Mouse (Mus musculus): Measurements from ENCODE around the gene Apopt1. TPM values are rescaled to one million over a fixed set of nuclear protein-coding genes. Genes with fewer than 3 reads are reported as not detected.

Apopt1 gene
- polyA plus RNA-seq, 1 experiment from 2014 or later, result 50.0 TPM

GRCm38 (mm10) chr12:111769816-111770577 is 56.9 kb downstream of the Apopt1 start:
- no peak overlapping the region for H3K9ac ChIP-seq (ENCODE audit: low read depth, low read length)
- 61% methylated on average over 8 of the region's 9 CpGs for WGBS (ENCODE audit: insufficient replicate concordance)
- peak overlapping the region; percentile 57; the same call in 1 of the 2 replicates for H3K27ac ChIP-seq (ENCODE audit: low read depth, low read length)
- peaks cover 29% of the 10 kb centered on the region for H3K4me1 ChIP-seq (ENCODE audit: control insufficient read depth, insufficient read depth, low read length)
- no peaks in the 10 kb centered on the region for H3K27me3 ChIP-seq (ENCODE audit: control insufficient read depth, insufficient read depth, low read length)
- no peak for ATAC-seq (replicated peaks; ENCODE audit: insufficient number of reproducible peaks, low FRiP score, low TSS enrichment)
- H3K4me3 ChIP-seq (ENCODE audit: low read depth, low read length), result no peak overlapping the region
- no peaks in the 10 kb centered on the region for H3K9me3 ChIP-seq (replicated peaks; ENCODE audit: control insufficient read depth, low read length)
- H3K36me3 ChIP-seq (ENCODE audit: control insufficient read depth, insufficient read depth, low read length), result peaks cover 26% of the 10 kb centered on the region
- H3K4me2 ChIP-seq, result no peak overlapping the region

GRCm38 (mm10) chr12:111770651-111771050 is 57.6 kb downstream of the Apopt1 start:
- no peaks in the 10 kb centered on the region for H3K9me3 ChIP-seq (replicated peaks; ENCODE audit: control insufficient read depth, low read length)
- H3K36me3 ChIP-seq (ENCODE audit: control insufficient read depth, insufficient read depth, low read length), result peaks cover 30% of the 10 kb centered on the region
- no peak; the same call in 1 of the 2 replicates for ATAC-seq (replicated peaks; ENCODE audit: insufficient number of reproducible peaks, low FRiP score, low TSS enrichment)
- H3K4me1 ChIP-seq (ENCODE audit: control insufficient read depth, insufficient read depth, low read length), result peaks cover 27% of the 10 kb centered on the region
- no peak overlapping the region for H3K4me3 ChIP-seq (ENCODE audit: low read depth, low read length)
- no peak overlapping the region for H3K9ac ChIP-seq (ENCODE audit: low read depth, low read length)
- H3K27me3 ChIP-seq (ENCODE audit: control insufficient read depth, insufficient read depth, low read length), result no peaks in the 10 kb centered on the region
- no peak overlapping the region for H3K27ac ChIP-seq (ENCODE audit: low read depth, low read length)
- 83% methylated on average over 10 of the region's 10 CpGs for WGBS (ENCODE audit: insufficient replicate concordance)
- H3K4me2 ChIP-seq, result no peak overlapping the region

DNA sequence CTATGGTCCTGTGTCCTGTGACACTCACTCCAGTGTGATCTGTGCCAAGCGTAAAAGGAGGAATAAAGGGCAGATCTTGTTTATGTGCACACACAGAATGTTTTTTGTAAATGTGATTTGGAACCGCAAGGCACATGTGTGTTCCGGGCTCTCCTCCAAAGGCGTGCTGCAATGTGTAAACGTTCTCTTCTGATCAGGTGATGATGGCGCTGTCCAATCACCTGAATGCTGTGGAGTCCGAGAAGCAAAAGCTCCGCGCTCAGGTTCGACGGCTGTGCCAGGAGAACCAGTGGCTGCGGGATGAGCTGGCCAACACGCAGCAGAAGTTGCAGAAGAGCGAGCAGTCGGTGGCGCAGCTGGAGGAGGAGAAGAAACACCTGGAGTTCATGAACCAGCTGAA is 61.1 kb downstream of the Apopt1 start:
- Histone ChIP-seq H3K27me3 (ENCODE audit: control insufficient read depth, insufficient read depth, low read length) (no peaks in the 10 kb centered on the region), H3K36me3 (ENCODE audit: control insufficient read depth, insufficient read depth, low read length) (peaks cover 49% of the 10 kb centered on the region), H3K4me2 (no peak overlapping the region), H3K4me1 (ENCODE audit: control insufficient read depth, insufficient read depth, low read length) (peaks cover 15% of the 10 kb centered on the region), H3K27ac (ENCODE audit: low read depth, low read length) (no peak overlapping the region), H3K4me3 (ENCODE audit: low read depth, low read length) (no peak overlapping the region), H3K9ac (ENCODE audit: low read depth, low read length) (no peak overlapping the region), H3K9me3 (replicated peaks; ENCODE audit: control insufficient read depth, low read length) (no peaks in the 10 kb centered on the region)
- 85% methylated on average over 16 of the region's 16 CpGs for WGBS (ENCODE audit: insufficient replicate concordance)
- no peak for ATAC-seq (replicated peaks; ENCODE audit: insufficient number of reproducible peaks, low FRiP score, low TSS enrichment)

DNA sequence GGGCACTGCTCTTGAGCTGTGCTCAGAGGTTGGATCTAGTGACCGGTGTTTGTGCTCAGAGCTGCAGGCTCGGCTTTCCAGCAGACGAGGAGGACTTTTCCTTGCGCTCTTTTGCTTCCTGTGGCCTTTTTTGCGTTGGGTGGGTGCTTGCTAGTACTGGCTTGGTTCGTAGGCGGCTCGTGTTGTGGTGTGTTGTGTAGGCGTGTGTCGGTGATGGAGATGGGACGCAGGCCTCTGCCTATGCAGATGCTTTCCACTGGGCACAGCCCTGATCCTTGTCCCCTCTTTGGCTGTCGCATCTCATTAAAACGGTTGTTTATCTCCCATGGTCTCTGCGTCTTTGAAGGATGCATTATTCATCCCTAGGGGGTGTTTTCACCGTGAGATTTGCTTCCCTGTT is 61.8 kb downstream of the Apopt1 start:
- ATAC-seq (replicated peaks; ENCODE audit: insufficient number of reproducible peaks, low FRiP score, low TSS enrichment), result no peak
- Histone ChIP-seq H3K4me3 (ENCODE audit: low read depth, low read length) (no peak overlapping the region), H3K27ac (ENCODE audit: low read depth, low read length) (no peak overlapping the region), H3K4me2 (no peak overlapping the region), H3K27me3 (ENCODE audit: control insufficient read depth, insufficient read depth, low read length) (no peaks in the 10 kb centered on the region), H3K9me3 (replicated peaks; ENCODE audit: control insufficient read depth, low read length) (no peaks in the 10 kb centered on the region), H3K36me3 (ENCODE audit: control insufficient read depth, insufficient read depth, low read length) (peaks cover 55% of the 10 kb centered on the region), H3K4me1 (ENCODE audit: control insufficient read depth, insufficient read depth, low read length) (peaks cover 8% of the 10 kb centered on the region), H3K9ac (ENCODE audit: low read depth, low read length) (no peak overlapping the region)
- 77% methylated on average over 15 of the region's 15 CpGs for WGBS (ENCODE audit: insufficient replicate concordance)

GRCm38 (mm10) chr12:111777919-111778318 is 64.9 kb downstream of the Apopt1 start:
- ATAC-seq (replicated peaks; ENCODE audit: insufficient number of reproducible peaks, low FRiP score, low TSS enrichment), result no peak
- H3K36me3 ChIP-seq (ENCODE audit: control insufficient read depth, insufficient read depth, low read length), result peaks cover 66% of the 10 kb centered on the region
- no peaks in the 10 kb centered on the region for H3K9me3 ChIP-seq (replicated peaks; ENCODE audit: control insufficient read depth, low read length)
- peaks cover 2% of the 10 kb centered on the region; the same call in 1 of the 2 replicates for H3K4me1 ChIP-seq (ENCODE audit: control insufficient read depth, insufficient read depth, low read length)
- H3K9ac ChIP-seq (ENCODE audit: low read depth, low read length), result no peak overlapping the region
- H3K27me3 ChIP-seq (ENCODE audit: control insufficient read depth, insufficient read depth, low read length), result no peaks in the 10 kb centered on the region
- no peak overlapping the region for H3K4me2 ChIP-seq
- no peak overlapping the region for H3K27ac ChIP-seq (ENCODE audit: low read depth, low read length)
- WGBS (ENCODE audit: insufficient replicate concordance), result 93% methylated on average over 13 of the region's 13 CpGs
- H3K4me3 ChIP-seq (ENCODE audit: low read depth, low read length), result no peak overlapping the region

DNA sequence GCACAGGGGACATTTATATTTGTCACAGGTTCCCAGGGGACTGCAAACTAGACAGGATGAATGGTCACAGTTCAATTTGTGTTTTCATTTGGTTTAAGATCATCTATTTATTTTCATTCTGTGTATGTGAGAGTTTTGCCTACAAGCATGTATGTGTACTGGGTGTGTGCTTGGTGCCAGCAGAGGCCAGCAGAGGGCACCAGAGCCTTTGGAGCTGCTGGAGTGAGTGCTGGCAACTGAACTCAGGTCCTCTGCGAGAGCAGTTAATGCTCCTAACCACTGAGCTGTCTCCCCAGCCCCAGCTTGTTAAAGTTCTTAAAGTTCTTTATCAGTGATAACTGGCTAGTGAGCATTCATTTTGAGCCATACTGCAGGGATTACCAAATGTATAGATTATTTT is 66.5 kb downstream of the Apopt1 start:
- H3K27me3 ChIP-seq (ENCODE audit: control insufficient read depth, insufficient read depth, low read length), result no peaks in the 10 kb centered on the region
- H3K36me3 ChIP-seq (ENCODE audit: control insufficient read depth, insufficient read depth, low read length), result peaks cover 60% of the 10 kb centered on the region
- no peaks in the 10 kb centered on the region for H3K9me3 ChIP-seq (replicated peaks; ENCODE audit: control insufficient read depth, low read length)
- no peak overlapping the region for H3K4me3 ChIP-seq (ENCODE audit: low read depth, low read length)
- H3K9ac ChIP-seq (ENCODE audit: low read depth, low read length), result no peak overlapping the region
- WGBS (ENCODE audit: insufficient replicate concordance), result 96% methylated on average over 1 of the region's 1 CpGs
- H3K4me2 ChIP-seq, result no peak overlapping the region
- peaks cover 2% of the 10 kb centered on the region; the same call in 1 of the 2 replicates for H3K4me1 ChIP-seq (ENCODE audit: control insufficient read depth, insufficient read depth, low read length)
- H3K27ac ChIP-seq (ENCODE audit: low read depth, low read length), result no peak overlapping the region
- no peak for ATAC-seq (replicated peaks; ENCODE audit: insufficient number of reproducible peaks, low FRiP score, low TSS enrichment)

DNA sequence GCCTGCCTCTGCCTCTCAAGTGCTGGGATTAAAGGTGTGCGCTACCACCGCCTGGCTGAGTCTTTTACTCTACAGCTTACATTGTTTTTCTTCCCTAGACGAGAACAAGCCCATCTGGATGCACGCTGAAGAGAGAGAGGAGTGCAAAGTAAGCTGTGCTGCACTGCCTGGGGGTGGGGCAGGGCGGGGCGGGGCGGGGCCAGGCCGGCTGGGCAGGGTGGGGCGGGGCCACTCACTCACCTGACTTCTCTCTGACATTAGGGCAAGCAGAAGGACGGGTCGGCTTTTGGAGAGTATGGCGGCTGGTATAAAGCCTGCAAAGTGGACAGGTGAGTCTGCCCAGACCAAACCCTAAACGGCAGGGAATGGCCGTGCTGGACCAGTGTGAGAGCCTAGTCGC is 72.1 kb downstream of the Apopt1 start:
- Histone ChIP-seq H3K4me2 (no peak overlapping the region), H3K4me3 (ENCODE audit: low read depth, low read length) (no peak overlapping the region), H3K27me3 (ENCODE audit: control insufficient read depth, insufficient read depth, low read length) (no peaks in the 10 kb centered on the region), H3K9ac (ENCODE audit: low read depth, low read length) (no peak overlapping the region), H3K9me3 (replicated peaks; ENCODE audit: control insufficient read depth, low read length) (no peaks in the 10 kb centered on the region), H3K36me3 (ENCODE audit: control insufficient read depth, insufficient read depth, low read length) (peaks cover 58% of the 10 kb centered on the region), H3K27ac (ENCODE audit: low read depth, low read length) (no peak overlapping the region), H3K4me1 (ENCODE audit: control insufficient read depth, insufficient read depth, low read length) (no peaks in the 10 kb centered on the region; the same call in 1 of the 2 replicates)
- no peak for ATAC-seq (replicated peaks; ENCODE audit: insufficient number of reproducible peaks, low FRiP score, low TSS enrichment)
- 69% methylated on average over 15 of the region's 15 CpGs for WGBS (ENCODE audit: insufficient replicate concordance)

- H3K9ac ChIP-seq (ENCODE audit: low read depth, low read length), result no peak overlapping the region
- H3K9me3 ChIP-seq (replicated peaks; ENCODE audit: control insufficient read depth, low read length), result no peaks in the 10 kb centered on the region
- peaks cover 60% of the 10 kb centered on the region for H3K36me3 ChIP-seq (ENCODE audit: control insufficient read depth, insufficient read depth, low read length)
- no peak for ATAC-seq (replicated peaks; ENCODE audit: insufficient number of reproducible peaks, low FRiP score, low TSS enrichment)
- no peak overlapping the region for H3K4me2 ChIP-seq
- WGBS (ENCODE audit: insufficient replicate concordance), result 50% methylated on average over 6 of the region's 6 CpGs
- H3K4me3 ChIP-seq (ENCODE audit: low read depth, low read length), result no peak overlapping the region
- H3K27me3 ChIP-seq (ENCODE audit: control insufficient read depth, insufficient read depth, low read length), result no peaks in the 10 kb centered on the region
- no peak overlapping the region for H3K27ac ChIP-seq (ENCODE audit: low read depth, low read length)
- no peaks in the 10 kb centered on the region; the same call in 1 of the 2 replicates for H3K4me1 ChIP-seq (ENCODE audit: control insufficient read depth, insufficient read depth, low read length)
These were observed 74.0 kb downstream of the Apopt1 start for GRCm38 (mm10) chr12:111787015-111787414.

DNA sequence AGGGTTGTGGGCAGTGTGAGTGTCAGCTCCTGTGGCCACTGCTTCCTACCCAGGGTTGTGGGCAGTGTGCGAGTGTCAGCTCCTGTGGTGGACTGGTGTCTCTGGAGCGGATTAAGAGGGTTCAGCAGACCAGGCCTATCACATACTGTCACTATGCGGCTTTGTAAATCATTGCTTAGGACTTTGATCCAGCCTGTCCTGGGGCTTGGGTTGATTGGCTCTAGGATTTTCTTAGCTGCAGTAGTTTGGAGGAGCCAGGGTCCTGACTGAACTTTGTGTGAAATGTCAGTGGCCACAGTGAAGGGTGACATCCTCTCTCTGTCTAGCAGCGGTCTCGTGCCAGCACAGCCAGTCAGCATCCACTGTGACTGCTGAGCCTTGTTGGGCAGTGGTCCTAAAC is 77.0 kb downstream of the Apopt1 start:
- H3K27ac ChIP-seq (ENCODE audit: low read depth, low read length), result no peak overlapping the region

More for the DNA sequence above, 77.0 kb downstream of the Apopt1 start:
- Histone ChIP-seq H3K4me3 (ENCODE audit: low read depth, low read length) (no peak overlapping the region), H3K36me3 (ENCODE audit: control insufficient read depth, insufficient read depth, low read length) (peaks cover 55% of the 10 kb centered on the region), H3K4me1 (ENCODE audit: control insufficient read depth, insufficient read depth, low read length) (no peaks in the 10 kb centered on the region; the same call in 1 of the 2 replicates), H3K4me2 (no peak overlapping the region), H3K9me3 (replicated peaks; ENCODE audit: control insufficient read depth, low read length) (no peaks in the 10 kb centered on the region), H3K9ac (ENCODE audit: low read depth, low read length) (no peak overlapping the region), H3K27me3 (ENCODE audit: control insufficient read depth, insufficient read depth, low read length) (no peaks in the 10 kb centered on the region)
- WGBS (ENCODE audit: insufficient replicate concordance), result 85% methylated on average over 5 of the region's 5 CpGs
- ATAC-seq (replicated peaks; ENCODE audit: insufficient number of reproducible peaks, low FRiP score, low TSS enrichment), result no peak

Data from heart, embryonic 11.5 days (tissue).